Mouse (Mus musculus) kidney, adult 2 months (tissue): Measurements from ENCODE around the gene Ascc1.

Source experiments
- CTCF ChIP-seq: fragments of 200-500 bp; conservative IDR thresholded peaks from 2 replicates; pipeline ENCODE4 v1.5.1; 2011; ENCODE audit warnings: low read depth, mild to moderate bottlenecking, control low read depth, low read length, moderate library complexity, mixed read lengths; ENCODE audit not compliant: insufficient read depth, insufficient read length
- POLR2A ChIP-seq: fragments of 200-500 bp; IDR thresholded peaks from one replicate; pipeline ENCODE4 v1.6.1; 2011; ENCODE audit warnings: low read depth, low read length, control low read depth

GRCm38 (mm10) chr10:59965788-59966187 is 36.8 kb upstream of the Ascc1 start:
- TF ChIP-seq POLR2A, result no peak
- no peak for TF ChIP-seq CTCF
